Mouse (Mus musculus) hindbrain, embryonic 16.5 days (tissue): Measurements from ENCODE around the gene Ntf5. TPM values are rescaled to one million over a fixed set of nuclear protein-coding genes. Genes with fewer than 3 reads are reported as not detected.
A peak's percentile ranks its signal among the peaks of the same experiment; 100 is the strongest.

Experiments used
- ATAC-seq: fragments of 200-750 bp; cut with Nextera tagmentation; 2 replicates; pipeline ENCODE4 v1.8.0; 2017; ENCODE audit warnings: moderate TSS enrichment, moderate library complexity
- H3K27ac ChIP-seq: fragments of 300-500 bp; sonication (generic); 2 replicates; pipeline ENCODE4 v1.5.1; 2014; ENCODE audit warnings: low read depth, mild to moderate bottlenecking, control low read depth, low read length, moderate library complexity
- H3K27me3 ChIP-seq: fragments of 300-500 bp; sonication (generic); replicated peaks from 2 replicates; pipeline ENCODE4 v1.6.1; 2014; ENCODE audit warnings: low read length; ENCODE audit not compliant: control insufficient read depth, insufficient read depth
- H3K36me3 ChIP-seq: fragments of 300-500 bp; sonication (generic); 2 replicates; pipeline ENCODE4 v1.6.1; 2014; ENCODE audit warnings: mild to moderate bottlenecking, low read length, moderate library complexity, mixed read lengths; ENCODE audit not compliant: control insufficient read depth, insufficient read depth
- H3K4me1 ChIP-seq: fragments of 300-500 bp; sonication (generic); 2 replicates; pipeline ENCODE4 v1.6.1; 2014; ENCODE audit warnings: low read depth, low read length; ENCODE audit not compliant: control insufficient read depth, insufficient read depth
- H3K4me2 ChIP-seq: fragments of 300-500 bp; sonication (generic); 2 replicates; pipeline ENCODE4 v1.6.1; 2014; ENCODE audit warnings: mild to moderate bottlenecking, low read length, control low read depth, moderate library complexity
- H3K4me3 ChIP-seq: fragments of 300-500 bp; sonication (generic); 2 replicates; pipeline ENCODE4 v1.5.1; 2014; ENCODE audit warnings: mild to moderate bottlenecking, low read length, control low read depth, moderate library complexity
- H3K9ac ChIP-seq: fragments of 300-500 bp; sonication (generic); 2 replicates; pipeline ENCODE4 v1.6.1; 2014; ENCODE audit warnings: low read depth, mild to moderate bottlenecking, control low read depth, low read length, moderate library complexity
- H3K9me3 ChIP-seq: fragments of 300-500 bp; sonication (generic); 2 replicates; pipeline ENCODE4 v1.6.1; 2014; ENCODE audit warnings: mild to moderate bottlenecking, low read length, moderate library complexity; ENCODE audit not compliant: control insufficient read depth
- WGBS: fragments of 180-500 bp; shearing (Covaris S2); extraction: QIAGEN DNeasy Blood & Tissue Kit; methylation state at CpG from one replicate; pipeline ENCODE4 v1.1.7; 2014; 5-methylcytosine and 5-hydroxymethylcytosine counted together
- polyA plus RNA-seq: library from polyadenylated mRNA; unstranded; fragments of >200 nt; fragmentation: Nextera tagmentation; extraction: Ambion mirVana; gene quantifications from 2 replicates; pipeline ENCODE4 v1.2.1, GENCODE M21; 2015

The Ntf5 gene
- polyA plus RNA-seq, 1 experiment from 2014 or later: 0.15 TPM

DNA sequence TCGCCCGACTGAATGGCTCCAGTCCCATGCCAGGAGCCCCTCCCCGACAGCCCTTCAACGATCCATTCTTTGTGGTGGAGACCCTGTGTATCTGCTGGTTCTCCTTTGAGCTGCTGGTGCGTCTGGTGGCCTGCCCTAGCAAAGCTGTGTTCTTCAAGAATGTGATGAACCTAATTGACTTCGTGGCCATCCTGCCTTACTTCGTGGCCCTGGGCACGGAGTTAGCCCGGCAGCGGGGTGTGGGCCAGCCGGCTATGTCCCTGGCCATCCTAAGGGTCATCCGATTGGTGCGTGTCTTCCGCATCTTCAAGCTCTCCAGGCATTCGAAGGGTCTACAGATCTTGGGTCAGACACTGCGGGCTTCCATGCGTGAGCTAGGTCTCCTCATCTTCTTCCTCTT, 4.5 kb upstream of the Ntf5 start:
- no peak overlapping the region for H3K4me3 ChIP-seq
- peaks cover 84% of the 10 kb centered on the region for H3K27me3 ChIP-seq
- H3K4me2 ChIP-seq: no peak overlapping the region
- 88% methylated on average over 17 of the region's 17 CpGs for WGBS
- no peaks in the 10 kb centered on the region for H3K36me3 ChIP-seq
- no peak overlapping the region for H3K9ac ChIP-seq
- ATAC-seq: no peak
- no peaks in the 10 kb centered on the region for H3K9me3 ChIP-seq
- H3K4me1 ChIP-seq: peaks cover 16% of the 10 kb centered on the region
- no peak overlapping the region for H3K27ac ChIP-seq

DNA sequence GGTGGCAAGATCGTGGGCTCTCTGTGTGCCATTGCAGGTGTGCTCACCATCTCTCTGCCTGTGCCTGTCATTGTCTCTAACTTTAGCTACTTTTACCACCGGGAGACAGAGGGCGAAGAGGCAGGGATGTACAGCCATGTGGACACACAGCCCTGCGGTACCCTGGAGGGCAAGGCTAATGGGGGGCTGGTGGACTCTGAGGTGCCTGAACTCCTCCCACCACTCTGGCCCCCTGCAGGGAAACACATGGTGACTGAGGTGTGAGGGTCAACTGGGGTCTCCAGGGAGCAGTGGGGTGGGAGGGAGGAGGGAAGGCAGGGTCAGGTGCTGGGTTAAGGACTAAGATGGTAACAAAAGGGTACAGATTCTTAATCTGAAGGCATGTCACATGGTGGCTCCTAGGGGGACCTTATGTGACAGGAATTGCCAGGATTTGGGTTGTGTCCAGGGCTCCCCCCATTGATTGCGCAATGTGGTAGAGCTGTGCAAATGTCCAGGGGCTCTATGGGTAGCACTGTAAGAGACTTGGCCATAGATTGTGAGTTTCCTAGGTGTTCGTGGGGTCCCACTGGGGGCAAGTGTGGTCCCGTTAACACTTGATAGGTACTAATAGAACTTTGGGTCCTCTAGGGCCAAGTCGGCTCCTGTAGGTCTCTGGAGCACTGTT, 3.9 kb upstream of the Ntf5 start:
- Histone ChIP-seq H3K27ac (no peak overlapping the region), H3K4me1 (peaks cover 19% of the 10 kb centered on the region), H3K4me3 (no peak overlapping the region), H3K27me3 (peaks cover 90% of the 10 kb centered on the region), H3K4me2 (no peak overlapping the region), H3K9me3 (no peaks in the 10 kb centered on the region), H3K9ac (no peak overlapping the region), H3K36me3 (no peaks in the 10 kb centered on the region)
- 83% methylated on average over 8 of the region's 8 CpGs for WGBS
- no peak for ATAC-seq

DNA sequence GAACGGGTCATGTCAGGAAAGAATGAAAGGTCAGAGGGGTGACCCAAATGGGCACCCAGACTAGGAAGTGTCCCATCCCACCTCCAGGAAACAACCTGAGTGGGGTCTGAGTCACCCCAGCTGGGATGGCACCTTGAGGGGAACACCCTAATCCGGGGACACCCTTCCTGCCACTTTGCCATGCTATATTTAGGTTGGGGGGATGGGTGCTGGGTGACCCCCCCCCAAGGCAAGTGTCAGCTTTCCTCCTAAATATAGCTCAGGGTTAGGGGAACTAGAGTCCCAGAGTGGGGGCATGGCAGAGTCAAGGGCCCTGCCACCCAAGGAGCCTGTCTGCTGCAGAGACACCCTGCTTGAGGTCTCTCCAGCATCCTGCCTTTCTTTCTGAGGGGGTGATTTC, 1.1 kb upstream of the Ntf5 start:
- Histone ChIP-seq H3K27me3 (peaks cover 90% of the 10 kb centered on the region), H3K4me2 (no peak overlapping the region), H3K9me3 (no peaks in the 10 kb centered on the region), H3K9ac (no peak overlapping the region), H3K27ac (no peak overlapping the region), H3K36me3 (no peaks in the 10 kb centered on the region), H3K4me3 (no peak overlapping the region), H3K4me1 (peaks cover 15% of the 10 kb centered on the region)
- WGBS: 86% methylated on average over 2 of the region's 2 CpGs
- ATAC-seq: no peak

DNA sequence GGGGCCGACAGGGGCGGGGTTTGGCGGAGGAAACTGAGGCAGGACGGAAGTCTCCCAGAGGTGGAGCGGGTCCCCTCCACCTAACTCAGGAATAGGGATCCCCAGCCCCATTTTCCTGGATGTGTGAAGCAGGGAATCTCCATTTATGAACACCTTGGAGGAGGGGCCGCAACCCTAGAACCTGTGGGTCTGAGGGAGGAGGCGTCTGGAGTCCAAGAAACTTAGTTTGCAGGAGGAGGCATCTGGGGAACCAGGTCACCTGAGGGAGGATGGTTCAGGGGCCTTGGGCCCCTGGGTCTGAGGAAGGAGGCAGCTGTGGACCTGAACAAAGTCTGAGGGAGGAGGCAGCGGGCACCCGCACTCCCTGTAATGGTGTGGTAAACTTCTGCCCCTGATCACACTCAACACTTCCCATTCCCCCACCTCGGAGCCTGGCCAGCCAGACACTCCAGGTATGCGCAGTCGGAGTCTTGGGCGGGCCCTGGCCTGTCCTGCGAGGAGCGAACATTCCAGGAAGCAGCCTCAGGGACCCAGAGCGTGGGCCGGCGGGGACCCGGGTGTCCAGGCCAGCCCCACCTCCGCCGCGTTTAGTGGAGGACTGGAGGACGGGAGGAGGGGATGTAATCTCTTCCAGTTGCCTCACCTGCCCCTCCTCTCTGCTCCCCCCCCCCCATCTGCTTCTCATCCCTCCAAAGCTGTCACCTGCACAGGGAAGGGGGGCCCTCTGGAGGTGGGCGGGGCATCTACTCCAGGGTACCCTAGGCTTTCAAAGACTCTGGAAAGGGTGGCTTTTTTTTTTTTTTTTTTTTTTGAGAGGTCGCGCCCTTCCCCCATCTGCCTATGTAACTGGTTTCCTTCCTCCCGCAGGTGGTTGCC, 607 bp downstream of the Ntf5 start:
- Histone ChIP-seq H3K27me3 (peaks cover 90% of the 10 kb centered on the region), H3K9ac (peak overlapping the region; percentile 68), H3K4me3 (peak overlapping the region; percentile 53), H3K4me2 (peak overlapping the region; percentile 92), H3K9me3 (no peaks in the 10 kb centered on the region), H3K27ac (no peak overlapping the region), H3K4me1 (peaks cover 15% of the 10 kb centered on the region), H3K36me3 (no peaks in the 10 kb centered on the region)
- no peak for ATAC-seq
- 2% methylated on average over 27 of the region's 27 CpGs for WGBS

DNA sequence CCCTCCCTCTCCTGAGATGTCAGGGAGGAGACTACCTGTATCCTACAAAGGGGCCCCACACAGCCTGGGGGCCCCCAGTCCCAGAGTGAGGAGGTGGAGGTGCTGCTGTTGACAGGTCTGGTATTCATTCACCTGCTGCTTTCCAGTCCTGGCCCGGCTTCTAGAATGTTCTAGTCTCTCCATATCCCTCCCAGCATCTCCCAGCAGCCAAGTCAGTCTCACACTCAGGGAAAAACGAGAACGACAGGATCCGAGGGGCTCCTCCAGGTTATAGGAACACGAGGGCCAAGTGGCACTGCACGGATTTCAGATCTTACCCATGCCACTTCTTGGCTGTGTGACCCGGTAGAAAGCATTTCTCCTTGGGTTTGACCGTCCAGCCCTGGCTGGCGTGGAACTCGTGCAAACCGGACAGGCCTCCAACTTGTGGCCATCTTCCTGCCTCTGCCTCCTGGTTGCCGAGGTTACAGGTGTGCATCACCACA, 1.3 kb downstream of the Ntf5 start:
- no peak overlapping the region for H3K4me3 ChIP-seq
- ATAC-seq: no peak
- H3K36me3 ChIP-seq: no peaks in the 10 kb centered on the region
- H3K27ac ChIP-seq: no peak overlapping the region
- H3K4me2 ChIP-seq: no peak overlapping the region
- peaks cover 87% of the 10 kb centered on the region for H3K27me3 ChIP-seq
- peaks cover 15% of the 10 kb centered on the region for H3K4me1 ChIP-seq
- no peaks in the 10 kb centered on the region for H3K9me3 ChIP-seq
- 39% methylated on average over 12 of the region's 12 CpGs for WGBS
- H3K9ac ChIP-seq: no peak overlapping the region

DNA sequence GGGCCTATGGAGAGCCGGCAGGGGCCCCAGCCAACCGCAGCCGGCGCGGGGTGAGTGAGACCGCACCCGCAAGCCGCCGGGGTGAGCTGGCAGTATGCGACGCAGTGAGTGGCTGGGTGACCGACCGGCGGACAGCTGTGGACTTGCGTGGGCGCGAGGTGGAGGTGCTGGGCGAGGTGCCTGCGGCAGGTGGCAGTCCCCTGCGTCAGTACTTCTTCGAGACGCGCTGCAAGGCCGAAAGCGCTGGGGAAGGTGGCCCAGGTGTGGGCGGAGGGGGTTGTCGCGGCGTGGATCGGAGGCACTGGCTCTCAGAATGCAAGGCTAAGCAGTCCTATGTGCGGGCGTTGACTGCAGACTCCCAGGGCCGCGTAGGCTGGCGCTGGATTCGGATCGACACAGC, 2.1 kb downstream of the Ntf5 start:
- Histone ChIP-seq H3K36me3 (no peaks in the 10 kb centered on the region), H3K4me3 (peak overlapping the region; percentile 17; the same call in 1 of the 2 replicates), H3K27ac (no peak overlapping the region), H3K27me3 (peaks cover 87% of the 10 kb centered on the region), H3K4me1 (peaks cover 15% of the 10 kb centered on the region), H3K9ac (peak overlapping the region; percentile 41; the same call in 1 of the 2 replicates), H3K9me3 (no peaks in the 10 kb centered on the region), H3K4me2 (peak overlapping the region; percentile 25)
- ATAC-seq: no peak
- WGBS: 11% methylated on average over 37 of the region's 37 CpGs

DNA sequence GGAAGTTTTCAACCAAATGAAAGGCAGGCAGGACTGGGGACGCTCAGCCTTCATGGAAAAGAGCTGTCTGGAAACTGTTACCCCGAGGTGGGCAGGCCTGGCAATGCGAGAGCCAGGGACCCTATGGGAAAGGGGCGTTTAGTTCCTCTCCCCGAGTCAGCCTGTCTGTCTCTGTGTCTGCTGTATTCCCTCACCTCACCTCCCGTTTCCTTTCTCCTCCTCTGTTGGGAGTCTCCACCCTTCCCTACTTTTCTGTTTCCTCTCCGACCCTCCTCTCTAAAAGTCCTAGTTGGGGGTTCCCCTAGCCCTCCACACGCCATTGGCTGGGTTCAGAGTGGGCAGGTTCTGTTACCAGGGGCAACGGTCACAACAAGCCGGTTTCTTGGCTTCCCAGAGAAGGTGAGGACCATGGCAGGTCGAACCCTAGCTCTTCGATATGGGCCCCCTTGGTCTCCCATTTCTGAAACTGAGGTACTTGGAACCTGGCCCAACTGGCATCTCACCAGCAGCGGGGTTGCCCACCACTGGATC, 4.5 kb downstream of the Ntf5 start:
- Histone ChIP-seq H3K36me3 (peaks cover 24% of the 10 kb centered on the region), H3K9ac (no peak overlapping the region), H3K4me3 (no peak overlapping the region), H3K4me2 (no peak overlapping the region), H3K27ac (no peak overlapping the region), H3K27me3 (peaks cover 77% of the 10 kb centered on the region), H3K9me3 (no peaks in the 10 kb centered on the region), H3K4me1 (peaks cover 15% of the 10 kb centered on the region)
- WGBS: 9% methylated on average over 13 of the region's 13 CpGs
- no peak for ATAC-seq

DNA sequence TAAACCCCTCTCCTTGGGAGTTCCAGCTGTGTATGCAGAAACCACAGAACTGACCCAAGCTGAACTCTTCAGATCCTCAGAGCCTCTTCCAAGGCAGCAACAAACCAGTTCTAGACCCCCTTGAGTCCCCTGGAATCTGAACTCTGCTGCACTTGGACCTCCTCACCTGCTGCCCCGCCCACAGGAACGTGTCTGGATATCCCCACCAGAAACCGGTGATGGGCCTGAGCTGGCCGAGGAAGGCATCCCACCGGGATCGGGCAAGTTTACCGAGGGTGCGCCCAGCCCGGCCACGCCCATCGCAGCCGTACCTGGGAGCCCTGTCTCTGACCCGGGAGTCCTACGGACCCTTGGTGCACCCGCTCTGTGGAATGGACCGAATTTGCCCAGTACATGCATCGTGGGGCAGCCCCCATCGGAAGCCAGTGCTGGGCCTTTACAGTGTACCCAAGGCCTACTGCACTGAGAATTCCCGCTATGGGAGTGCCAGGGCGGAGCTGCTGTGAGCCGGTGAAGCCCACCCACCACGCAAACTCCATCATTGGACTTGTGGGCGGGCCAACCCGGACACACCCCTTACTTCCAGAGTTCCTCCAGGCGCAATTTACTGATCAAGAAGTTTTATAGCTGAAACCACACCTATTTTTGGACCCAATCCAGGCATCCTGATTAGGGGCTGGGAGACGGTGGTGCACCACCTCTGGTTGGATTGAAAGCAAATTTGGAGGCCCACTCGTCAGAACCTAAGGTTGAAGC, 6.5 kb downstream of the Ntf5 start:
- no peak for ATAC-seq
- H3K9ac ChIP-seq: no peak overlapping the region
- H3K4me2 ChIP-seq: no peak overlapping the region
- peaks cover 3% of the 10 kb centered on the region; the same call in 1 of the 2 replicates for H3K4me1 ChIP-seq
- peaks cover 44% of the 10 kb centered on the region for H3K36me3 ChIP-seq
- peaks cover 58% of the 10 kb centered on the region for H3K27me3 ChIP-seq
- WGBS: 14% methylated on average over 27 of the region's 27 CpGs
- H3K27ac ChIP-seq: no peak overlapping the region
- no peaks in the 10 kb centered on the region for H3K9me3 ChIP-seq
- H3K4me3 ChIP-seq: no peak overlapping the region
